Mouse (Mus musculus) A20 (cell line): Measurements from ENCODE around the gene Nphs2.
"Not testable (repeated sequence)": the region's sequence is repeated elsewhere in the genome, so short reads cannot be mapped to it uniquely, and the experiment has no call there.

Source experiments
- DNase-seq: peaks from one replicate; pipeline ENCODE4 v3.0.0-alpha.2; 2011; ENCODE audit warnings: low read depth, low spot score

Gene Nphs2

DNA sequence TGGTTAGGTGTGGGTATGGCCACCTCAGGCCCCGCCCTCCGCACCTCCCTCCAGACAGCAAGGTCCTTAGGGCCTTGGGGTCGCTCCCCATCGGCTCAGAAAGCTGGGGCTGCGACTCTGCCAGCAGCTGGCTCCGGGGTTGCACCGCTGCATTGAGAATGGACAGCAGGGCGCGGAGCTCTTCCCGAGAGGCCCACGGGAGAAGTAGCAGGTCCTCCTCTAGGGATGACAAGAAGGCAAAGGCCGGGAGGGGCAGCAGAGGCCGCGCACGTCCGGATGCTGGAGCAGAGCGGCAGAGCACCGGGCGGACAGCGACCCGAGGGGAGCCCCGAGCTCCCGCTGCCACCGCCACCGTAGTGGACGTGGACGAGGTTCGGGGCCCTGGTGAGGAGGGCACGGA is at the start of gene Nphs2:
TSS of gene Nphs2 (plus strand) at position 98 of the 400 bp plus-strand sequence.
- no peak for DNase-seq

GRCm38 (mm10) chr1:156263352-156263751 is 47.2 kb upstream of the Nphs2 start:
- DNase-seq: peak; percentile 30

- no peak for DNase-seq
Measured at GRCm38 (mm10) chr1:156263946-156264345, 46.6 kb upstream of the Nphs2 start.

DNA sequence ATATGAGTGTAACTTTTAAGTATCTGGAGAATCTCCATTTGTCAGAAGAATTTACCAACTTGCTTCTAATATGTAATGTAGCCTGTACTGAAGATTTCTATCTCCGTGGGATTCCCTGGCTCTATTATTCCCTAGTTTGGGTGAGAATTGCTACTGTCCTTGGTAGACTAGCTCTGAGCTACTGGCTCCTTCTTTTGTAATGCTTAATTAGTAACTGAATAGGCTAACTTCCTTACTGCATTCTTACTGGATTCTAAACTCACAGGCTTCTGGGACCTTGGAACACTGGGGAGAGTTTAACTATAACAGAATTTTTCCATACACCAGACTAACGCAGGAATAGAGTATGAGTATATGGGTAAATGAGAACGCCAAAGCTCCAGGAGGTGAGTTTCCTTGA is 42.0 kb upstream of the Nphs2 start:
- not testable (repeated sequence) for DNase-seq

GRCm38 (mm10) chr1:156270471-156270870 is 40.1 kb upstream of the Nphs2 start:
- no peak for DNase-seq

DNA sequence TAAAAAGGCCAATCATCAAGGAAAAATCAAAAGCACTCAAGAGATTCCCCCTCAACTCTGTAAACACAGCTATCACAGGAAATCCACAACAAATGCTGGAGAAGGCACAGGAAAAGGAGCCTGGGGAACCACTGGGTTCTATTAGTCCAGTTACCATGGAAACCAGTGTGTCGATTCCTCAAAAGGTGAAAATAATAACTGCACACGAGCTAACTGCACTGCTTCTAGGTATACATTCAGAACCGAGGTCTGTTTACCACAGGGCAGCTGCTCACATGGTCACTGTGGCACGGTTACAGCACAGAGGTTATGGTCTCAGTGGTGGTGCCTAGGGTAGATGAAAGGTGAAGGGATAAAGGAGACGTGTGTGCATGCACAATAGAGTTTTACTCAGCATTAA is 38.9 kb upstream of the Nphs2 start:
- DNase-seq: no peak

- DNase-seq: no peak
Measured at GRCm38 (mm10) chr1:156273647-156274046, 36.9 kb upstream of the Nphs2 start.

- no peak for DNase-seq
Measured at GRCm38 (mm10) chr1:156280131-156280530, 30.4 kb upstream of the Nphs2 start.

GRCm38 (mm10) chr1:156284207-156284606 is 26.3 kb upstream of the Nphs2 start:
- DNase-seq: no peak

DNA sequence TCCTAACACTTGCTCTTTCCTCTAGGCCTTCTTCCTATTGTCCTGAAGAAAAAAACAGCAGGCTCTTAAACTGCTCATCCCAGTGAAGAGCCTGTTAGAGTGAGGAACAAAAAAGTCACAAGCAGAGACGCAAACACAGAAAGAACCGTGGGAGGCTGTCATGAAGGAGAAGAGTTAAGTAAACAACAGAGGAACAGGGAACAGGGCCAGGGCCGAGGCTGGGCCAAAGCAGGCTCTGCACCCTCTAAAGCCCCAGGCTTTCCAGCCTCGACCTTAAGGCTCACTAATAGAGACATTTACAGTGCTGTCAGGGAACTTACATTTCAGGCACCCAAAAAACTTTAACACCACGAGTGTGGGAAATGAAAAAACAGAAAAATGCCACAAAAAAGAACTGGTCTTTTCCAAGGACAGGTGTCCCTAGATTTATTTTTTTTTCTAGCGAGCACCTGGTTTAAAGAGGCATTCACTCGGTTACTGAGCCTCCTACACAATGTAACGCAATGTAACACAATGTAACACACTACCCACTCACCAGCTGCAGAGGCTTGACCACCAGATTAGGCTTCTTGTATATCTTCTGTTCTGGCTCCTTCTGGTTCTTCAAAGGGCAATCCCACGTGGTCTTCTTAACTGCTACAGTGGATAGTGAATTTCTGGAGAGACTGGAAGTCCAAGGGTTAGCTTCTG is 25.5 kb upstream of the Nphs2 start:
- no peak for DNase-seq

- no peak for DNase-seq
Measured at GRCm38 (mm10) chr1:156285541-156285896, 25.0 kb upstream of the Nphs2 start.

- DNase-seq: no peak
Measured at GRCm38 (mm10) chr1:156288556-156289221, 21.8 kb upstream of the Nphs2 start.

DNA sequence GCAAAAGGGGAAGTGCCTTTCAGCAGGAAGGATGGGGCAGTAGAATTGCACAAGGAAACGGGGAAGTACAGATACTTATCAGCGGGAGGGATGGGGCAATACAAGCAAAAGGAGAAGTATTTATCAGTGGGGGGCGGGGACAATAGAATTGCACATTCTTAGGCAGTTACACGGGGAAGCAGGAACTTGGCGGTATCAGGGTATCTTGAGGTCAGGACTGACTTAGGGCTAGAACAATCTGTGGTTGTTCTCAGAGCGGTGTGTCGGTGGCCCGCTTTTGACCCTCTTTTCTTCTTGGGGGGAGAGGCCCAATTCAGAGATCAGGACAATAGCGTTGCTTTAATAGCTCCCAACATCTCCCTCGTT is 21.3 kb upstream of the Nphs2 start:
- DNase-seq: not testable (repeated sequence)

DNA sequence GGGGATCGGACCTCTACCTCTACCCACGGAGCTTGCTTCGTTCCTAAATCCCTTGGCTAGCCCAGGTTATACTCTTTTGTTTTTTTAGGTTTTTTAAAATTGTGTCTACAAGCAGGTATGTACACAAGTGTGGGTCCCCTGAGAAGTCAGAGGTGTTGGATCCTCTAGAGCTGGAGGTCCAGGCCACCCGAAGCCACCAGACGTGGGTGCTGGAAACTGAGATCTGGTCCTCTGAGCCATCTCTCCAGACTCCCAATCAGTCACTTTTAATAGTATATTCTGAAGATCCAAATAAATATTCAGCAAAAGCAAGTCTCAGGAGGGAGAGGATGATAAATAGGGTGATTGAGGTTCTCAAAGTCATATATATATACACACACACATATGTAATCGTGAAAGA is 20.5 kb upstream of the Nphs2 start:
- no peak for DNase-seq

- DNase-seq: no peak
Measured at GRCm38 (mm10) chr1:156302911-156303749, 7.4 kb upstream of the Nphs2 start, which contains the start of gene Tdrd5. Gene Tdrd5, minus strand, starts transcription at chr1:156303664.

GRCm38 (mm10) chr1:156308595-156308994 is 1.9 kb upstream of the Nphs2 start:
- DNase-seq: peak; percentile 20

DNA sequence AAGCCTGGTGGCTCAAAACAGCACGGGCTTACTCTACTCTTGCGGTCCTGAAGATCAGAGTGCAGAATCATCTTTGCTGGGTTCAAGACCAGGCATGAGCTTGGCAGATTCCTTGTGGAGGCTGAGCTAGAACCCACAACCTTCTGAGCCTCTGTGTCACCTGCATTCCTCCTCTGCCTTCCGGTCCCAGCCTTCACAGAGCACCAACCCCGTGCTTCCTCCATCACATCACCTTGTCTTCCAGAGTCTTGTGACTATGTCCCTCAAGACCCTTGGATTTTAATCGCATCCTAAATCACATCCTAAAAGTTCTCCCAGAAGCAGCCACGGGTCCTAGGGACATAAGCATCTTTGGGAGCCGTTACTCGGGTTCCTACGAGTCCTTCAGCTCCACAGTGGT is 12.6 kb downstream of the Nphs2 start:
- no peak for DNase-seq

DNA sequence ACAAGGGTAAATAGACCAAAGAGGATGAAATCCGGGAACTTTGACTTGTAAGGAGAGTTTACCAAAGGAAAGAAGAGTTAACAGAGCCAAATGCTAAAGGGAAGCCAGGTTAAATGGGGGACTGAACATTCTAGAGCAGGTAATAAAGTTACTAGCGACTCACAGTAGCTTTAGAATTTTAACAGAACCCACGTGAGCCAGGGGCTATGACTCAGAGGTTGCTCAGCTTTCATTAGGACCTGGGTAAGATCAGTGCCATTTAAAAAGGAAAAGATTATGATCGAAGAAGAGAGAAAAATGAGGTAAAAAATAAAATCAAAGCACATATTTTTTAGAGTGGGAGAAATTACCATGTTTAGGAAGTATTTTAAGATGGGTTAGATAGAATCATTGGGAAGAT is 30.3 kb downstream of the Nphs2 start:
- no peak for DNase-seq

DNA sequence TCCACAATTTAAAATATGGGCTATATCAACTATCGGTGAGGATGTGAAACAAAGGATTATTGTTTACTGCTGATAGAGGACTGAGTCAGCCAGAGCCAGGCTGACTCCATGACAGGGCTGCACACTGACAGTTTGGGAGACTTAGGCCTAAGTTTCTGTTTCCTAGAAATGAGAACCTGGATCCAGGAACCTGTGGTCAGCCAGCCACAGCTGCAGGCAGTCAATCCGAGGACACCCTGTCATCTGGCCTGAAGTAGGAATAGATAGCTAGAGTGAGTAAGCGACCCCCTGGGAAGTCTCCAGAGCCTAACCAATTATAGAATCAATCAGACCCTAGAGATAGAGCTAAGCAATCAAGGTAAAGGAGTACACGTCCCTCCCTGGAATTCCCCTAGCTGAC is 33.9 kb downstream of the Nphs2 start:
- no peak for DNase-seq

DNA sequence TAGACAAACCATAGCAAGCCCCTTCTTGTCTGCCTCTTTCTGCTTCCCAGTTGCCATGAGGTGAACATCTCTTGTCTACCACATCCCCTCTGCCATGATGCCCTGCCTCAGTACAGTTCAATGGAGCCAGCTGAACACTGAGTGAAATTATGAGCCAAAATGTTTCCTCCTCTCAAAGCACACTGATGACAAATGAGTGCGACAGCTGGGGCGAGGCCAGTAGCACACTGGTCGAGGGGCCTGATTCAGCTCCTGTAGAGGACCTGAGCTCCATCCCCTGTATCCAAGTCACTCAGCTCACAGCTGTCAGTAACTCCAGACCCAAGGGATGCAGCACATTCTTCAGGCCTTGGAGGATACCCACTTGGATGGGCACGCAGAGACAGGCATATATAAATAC is 35.1 kb downstream of the Nphs2 start:
- DNase-seq: no peak

DNA sequence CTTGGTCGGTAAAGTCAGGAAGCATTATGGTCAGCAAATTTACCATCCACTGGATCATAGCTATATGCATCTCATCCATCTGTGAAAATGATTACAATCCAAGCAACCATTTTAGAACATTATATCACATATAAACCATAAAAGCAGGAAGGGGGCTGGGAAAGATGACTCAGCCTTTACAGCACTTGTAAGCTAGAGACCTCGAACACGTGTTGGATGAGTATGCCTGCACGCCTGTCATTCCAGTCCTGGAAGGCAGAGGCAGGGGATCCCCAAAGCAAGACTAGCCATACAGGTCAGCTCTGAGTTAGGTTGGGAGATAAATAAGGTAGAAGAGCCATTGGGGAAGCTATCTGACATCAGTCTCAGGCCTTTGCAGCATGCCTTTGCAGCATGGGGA is 38.5 kb downstream of the Nphs2 start:
- DNase-seq: no peak

DNA sequence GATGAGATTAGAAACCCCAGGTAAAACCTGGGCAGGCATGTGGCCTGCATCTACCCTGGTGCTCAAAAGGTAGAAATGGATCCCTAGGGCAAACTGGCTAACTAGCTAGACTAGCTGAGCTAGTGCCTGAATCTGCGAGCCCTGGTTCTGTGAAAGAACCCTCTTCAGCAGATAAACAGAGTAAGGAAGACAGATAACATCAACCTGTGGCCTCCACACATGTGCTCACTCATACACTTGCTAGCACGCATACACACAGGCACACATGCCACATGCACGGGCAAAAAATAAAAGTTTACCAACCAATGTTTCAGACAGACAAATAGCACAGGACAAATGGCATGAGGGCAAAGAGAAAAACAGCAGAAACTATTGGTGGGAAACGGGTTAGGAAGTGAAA is 39.9 kb downstream of the Nphs2 start:
- no peak for DNase-seq

DNA sequence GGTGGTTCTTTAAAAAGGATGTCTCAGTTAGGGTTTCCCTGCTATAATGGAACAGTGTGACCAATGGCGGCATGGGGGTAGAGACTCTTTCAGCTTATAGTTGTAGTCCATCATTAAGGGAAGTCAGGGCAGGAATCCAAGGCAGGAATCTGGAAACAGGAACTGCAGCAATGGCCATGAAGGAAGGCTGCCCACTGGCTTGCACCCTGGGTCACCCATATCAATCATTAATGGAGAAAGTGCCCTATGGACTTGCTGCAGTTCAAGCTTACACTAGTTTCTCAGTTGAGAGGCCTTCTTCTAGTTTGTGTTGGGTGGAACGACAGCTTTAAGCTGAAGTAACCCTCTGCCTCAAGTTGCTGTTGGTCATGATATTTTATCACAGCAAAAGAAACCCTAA is 41.9 kb downstream of the Nphs2 start:
- no peak for DNase-seq
